Mouse (Mus musculus) gastrocnemius, postnatal 14 days (tissue): ENCODE measurements around the gene Psmb7. TPM values are rescaled to one million over a fixed set of nuclear protein-coding genes. Genes with fewer than 3 reads are reported as not detected.

Experiments used
- DNase-seq: peaks from one replicate; pipeline ENCODE4 v3.0.0; 2021; ENCODE audit warnings: mixed read lengths
- intact Hi-C: fragments of 180-260 bp; cut with DNase I; formaldehyde crosslinking; loops from one replicate; pipeline ENCODE4 v1.15.1; 2025; ENCODE audit warnings: low total_unique reads
- microRNA-seq, 2 experiments: library from miRNA; unstranded; fragments of <30 nt; microRNA quantifications; one replicate each; pipeline ENCODE4 v1.2.0; 2021
- total RNA-seq, 2 experiments: library from RNA; stranded (reverse); gene quantifications; 2 replicates each; pipeline ENCODE4 v1.2.3; 2021

Gene Psmb7
- total RNA-seq, 2 experiments from 2014 or later = 280 to 288 TPM

- no peak for DNase-seq
Observed at GRCm38 (mm10) chr2:38554226-38554995, 89.5 kb downstream of the Psmb7 start.

GRCm38 (mm10) chr2:38552004-38552443, 91.9 kb downstream of the Psmb7 start:
- DNase-seq = no peak
- intact Hi-C loops = no loop called here

More at GRCm38 (mm10) chr2:38554226-38554995, 89.5 kb downstream of the Psmb7 start:
- intact Hi-C loops = no loop called here

GRCm38 (mm10) chr2:38547793-38548517, 95.9 kb downstream of the Psmb7 start:
- intact Hi-C loops = no loop called here
- DNase-seq = no peak

GRCm38 (mm10) chr2:38546748-38547147, 97.1 kb downstream of the Psmb7 start:
- no peak for DNase-seq
- intact Hi-C loops = no loop called here

GRCm38 (mm10) chr2:38546222-38546621, 97.7 kb downstream of the Psmb7 start:
- peak; percentile 67 for DNase-seq
- intact Hi-C loops = no loop called here

GRCm38 (mm10) chr2:38545706-38546105, 98.2 kb downstream of the Psmb7 start:
- no peak for DNase-seq
- intact Hi-C loops = no loop called here

GRCm38 (mm10) chr2:38544982-38545381, 98.9 kb downstream of the Psmb7 start:
- no peak for DNase-seq
- intact Hi-C loops = no loop called here

GRCm38 (mm10) chr2:38544341-38544740, 99.5 kb downstream of the Psmb7 start:
- intact Hi-C loops = no loop called here

GRCm38 (mm10) chr2:38543158-38543557, 100.7 kb downstream of the Psmb7 start:
- intact Hi-C loops = no loop called here
- DNase-seq = no peak

More at GRCm38 (mm10) chr2:38544341-38544740, 99.5 kb downstream of the Psmb7 start:
- DNase-seq = no peak

GRCm38 (mm10) chr2:38542366-38542765, 101.5 kb downstream of the Psmb7 start:
- intact Hi-C loops = no loop called here
- DNase-seq = no peak

- no peak for DNase-seq
- intact Hi-C loops = no loop called here
Observed at GRCm38 (mm10) chr2:38541570-38541969, 102.3 kb downstream of the Psmb7 start.

- DNase-seq = no peak
- intact Hi-C loops = no loop called here
Observed at GRCm38 (mm10) chr2:38541101-38541500, 102.8 kb downstream of the Psmb7 start.

GRCm38 (mm10) chr2:38540666-38541065, 103.2 kb downstream of the Psmb7 start:
- intact Hi-C loops = no loop called here
- no peak for DNase-seq

GRCm38 (mm10) chr2:38539677-38540076, 104.2 kb downstream of the Psmb7 start:
- no peak for DNase-seq
- intact Hi-C loops = no loop called here

Small RNA genes lying within 50 kb of the gene (microRNA-seq; reads per million reads assigned to microRNA genes)
- 0 reads per million in 2 experiments for gene Gm27634

Other genes with a start within 250 kb of the Psmb7 start
- 10 to 100 TPM; 15.4 to 16.6 TPM for gene Nek6, start 132.4 kb downstream of the Psmb7 start, total RNA-seq
- not detected for gene Nr5a1, start 70.5 kb upstream of the Psmb7 start, total RNA-seq